Mouse (Mus musculus) small intestine, adult 2 months (tissue): Measurements from ENCODE around the gene Sept1. TPM values are rescaled to one million over a fixed set of nuclear protein-coding genes. Genes with fewer than 3 reads are reported as not detected.

Source experiments
- H3K27ac ChIP-seq: fragments of 200-500 bp; 2 replicates; pipeline ENCODE4 v1.5.1; 2012; ENCODE audit warnings: low read depth, low read length, control low read depth, inconsistent platforms; ENCODE audit not compliant: insufficient read depth
- H3K27me3 ChIP-seq: fragments of 200-500 bp; 2 replicates; pipeline ENCODE4 v1.6.1; 2012; ENCODE audit warnings: mild to moderate bottlenecking, moderate library complexity, low read length, inconsistent platforms; ENCODE audit not compliant: control insufficient read depth, insufficient read depth
- H3K36me3 ChIP-seq: fragments of 200-500 bp; 2 replicates; pipeline ENCODE4 v1.6.1; 2012; ENCODE audit warnings: mild to moderate bottlenecking, low read length, control low read depth, inconsistent platforms; ENCODE audit not compliant: control insufficient read depth, insufficient read depth
- H3K4me1 ChIP-seq: fragments of 200-500 bp; 2 replicates; pipeline ENCODE4 v1.6.1; 2012; ENCODE audit warnings: low read length, inconsistent platforms, mixed read lengths; ENCODE audit not compliant: control insufficient read depth, insufficient read depth, insufficient read length
- H3K4me3 ChIP-seq: fragments of 200-500 bp; 2 replicates; pipeline ENCODE4 v1.5.1; 2012; ENCODE audit warnings: low read depth, mild to moderate bottlenecking, control low read depth, inconsistent platforms, low read length, moderate library complexity
- CTCF ChIP-seq: fragments of 200-500 bp; IDR thresholded peaks from 2 replicates; pipeline ENCODE4 v1.5.1; 2012; ENCODE audit warnings: low read depth, mild to moderate bottlenecking, control low read depth, inconsistent platforms, low read length, moderate library complexity, mixed read lengths; ENCODE audit not compliant: insufficient replicate concordance, insufficient read length; ENCODE audit errors: extremely low read depth
- POLR2A ChIP-seq: fragments of 200-500 bp; IDR thresholded peaks from 2 replicates; pipeline ENCODE4 v1.6.1; 2012; ENCODE audit warnings: low read depth, mild to moderate bottlenecking, control low read depth, inconsistent platforms, low read length, moderate library complexity
- WGBS: fragments of 180-500 bp; shearing (Covaris S2); methylation state at CpG from one replicate; pipeline ENCODE4 v1.1.7; 2018; 5-methylcytosine and 5-hydroxymethylcytosine counted together
- polyA plus RNA-seq: library from polyadenylated mRNA; depleted of rRNA; stranded (reverse); fragments of >200 nt; gene quantifications from 2 replicates; pipeline ENCODE4 v1.2.3, GENCODE M21; 2012; rRNA removed

The Sept1 gene
- 14.3 and 34.1 TPM in 2 replicates for polyA plus RNA-seq

DNA sequence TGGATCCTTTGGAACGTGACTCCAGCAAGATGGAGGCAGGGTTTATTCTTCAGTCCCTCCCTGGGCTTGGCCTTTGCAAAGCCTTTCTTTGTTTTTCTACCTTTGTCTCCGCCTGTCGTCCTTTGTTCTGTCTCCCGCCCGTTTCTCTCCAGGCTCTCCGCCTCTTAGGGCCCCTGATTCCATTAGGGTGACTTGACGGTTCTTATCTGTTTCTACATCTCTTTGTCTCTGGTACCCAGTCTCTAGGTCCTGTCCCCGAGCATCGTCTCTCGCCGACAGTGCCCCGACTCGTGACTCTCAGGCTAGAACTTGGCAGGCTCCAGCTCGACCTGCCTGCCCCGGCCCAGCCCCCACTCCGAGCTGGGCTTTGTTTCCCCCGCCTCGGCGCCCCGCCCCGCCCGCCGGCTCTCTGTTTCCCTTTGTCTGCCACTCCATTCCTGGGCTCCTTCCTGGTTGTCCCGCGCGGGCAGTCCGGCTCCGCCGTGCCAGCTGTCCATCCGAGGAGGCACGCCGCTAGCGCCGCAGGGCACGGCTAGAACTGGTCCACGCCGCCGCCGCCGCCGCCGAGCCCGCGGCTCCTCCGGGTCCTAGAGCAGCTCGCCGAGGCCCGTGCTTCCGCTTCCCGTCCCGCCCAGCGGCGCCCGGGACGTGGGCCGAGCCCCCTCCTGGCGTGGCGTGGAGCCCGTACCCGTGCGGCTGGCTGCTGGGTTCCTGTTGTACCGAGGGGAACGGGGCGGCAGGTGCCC is at the start of gene Sept1, which contains the start of gene Zfp553:
Gene Sept1 (minus strand): TSS at position 509 of the 746 bp plus-strand sequence.
Gene Zfp553 (plus strand): TSS at position 440 of the 746 bp plus-strand sequence.
- TF ChIP-seq POLR2A = peak; percentile 54
- no peak for TF ChIP-seq CTCF
- WGBS = under 1% methylated on average over 64 of the region's 64 CpGs
- Histone ChIP-seq H3K36me3 (peaks cover 19% of the 10 kb centered on the region), H3K4me3 (peak within 1 kb of the TSS; percentile 99), H3K4me1 (peaks cover 3% of the 10 kb centered on the region; the same call in 1 of the 2 replicates), H3K27ac (peak within 1 kb of the TSS; percentile 83), H3K27me3 (no peaks in the 10 kb centered on the region)

DNA sequence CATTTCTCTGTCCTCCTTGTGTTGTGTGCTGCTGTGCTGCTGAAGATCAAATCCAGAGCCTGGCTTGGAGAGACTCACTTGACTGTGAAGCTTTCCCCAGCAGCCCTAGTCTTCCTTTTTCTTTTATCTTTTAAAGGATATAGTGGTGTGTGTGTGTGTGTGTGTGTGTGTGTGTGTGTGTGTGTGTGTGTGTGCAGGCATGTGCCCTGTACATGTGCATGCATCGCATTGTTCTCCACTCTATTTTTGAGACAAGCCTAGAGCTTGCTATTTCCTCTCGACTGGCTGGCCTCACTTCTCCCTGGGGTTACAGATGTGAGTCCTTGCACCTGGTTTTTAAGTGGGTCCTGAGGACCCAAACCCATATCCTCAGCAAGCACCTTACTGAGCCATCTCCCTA is 49.3 kb upstream of the Sept1 start:
- Histone ChIP-seq H3K27me3 (no peaks in the 10 kb centered on the region), H3K27ac (no peak overlapping the region), H3K4me1 (peaks cover 19% of the 10 kb centered on the region), H3K36me3 (no peaks in the 10 kb centered on the region), H3K4me3 (no peak overlapping the region)
- WGBS = 65% methylated on average over 2 of the region's 2 CpGs
- TF ChIP-seq CTCF (no peak), POLR2A (no peak)

DNA sequence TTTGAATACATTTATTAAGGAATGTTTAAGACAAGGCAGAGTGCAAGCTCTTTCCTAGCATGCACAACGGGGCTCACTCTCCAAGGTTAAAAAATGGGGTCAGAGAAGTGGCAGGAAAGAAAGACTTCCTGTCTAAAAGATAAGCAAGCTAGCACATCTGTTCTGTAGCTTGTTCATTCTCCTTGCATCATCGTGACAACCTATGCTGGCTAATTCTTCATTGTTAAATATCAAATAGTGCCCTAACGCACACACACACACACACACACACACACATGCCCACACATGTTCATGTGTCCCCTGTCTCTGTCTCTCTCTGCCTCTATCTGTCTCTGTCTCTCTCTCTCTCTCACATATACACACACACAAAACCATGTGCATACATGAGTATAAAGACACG is 48.2 kb upstream of the Sept1 start:
- Histone ChIP-seq H3K36me3 (no peaks in the 10 kb centered on the region), H3K27ac (no peak overlapping the region), H3K27me3 (no peaks in the 10 kb centered on the region), H3K4me1 (peaks cover 23% of the 10 kb centered on the region), H3K4me3 (no peak overlapping the region)
- WGBS = 63% methylated on average over 4 of the region's 4 CpGs
- TF ChIP-seq CTCF (no peak), POLR2A (no peak)

DNA sequence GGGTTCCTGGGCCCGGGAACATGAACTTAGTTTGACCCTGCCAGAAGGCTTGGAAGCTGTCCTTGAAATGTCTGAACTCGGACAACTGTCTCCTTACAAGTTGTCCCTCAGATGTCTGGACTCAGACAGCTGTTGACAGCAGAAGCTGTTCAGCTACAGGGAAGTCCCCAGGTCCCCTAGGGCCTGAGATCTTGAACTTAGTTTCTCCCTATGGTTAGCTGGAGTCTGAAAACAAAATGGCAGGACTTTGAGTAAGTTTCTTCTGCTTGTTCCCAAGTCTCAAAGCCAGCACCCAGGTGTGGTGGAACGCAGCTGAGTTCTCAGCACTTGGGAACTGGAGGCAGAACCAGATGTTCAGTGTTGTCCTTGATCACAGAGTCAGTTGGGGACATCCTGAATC is 47.2 kb upstream of the Sept1 start:
- no peak overlapping the region for H3K4me3 ChIP-seq
- peaks cover 23% of the 10 kb centered on the region for H3K4me1 ChIP-seq
- H3K27ac ChIP-seq = no peak overlapping the region
- TF ChIP-seq CTCF (no peak), POLR2A (no peak)
- no peaks in the 10 kb centered on the region for H3K36me3 ChIP-seq
- 68% methylated on average over 3 of the region's 3 CpGs for WGBS
- no peaks in the 10 kb centered on the region for H3K27me3 ChIP-seq

DNA sequence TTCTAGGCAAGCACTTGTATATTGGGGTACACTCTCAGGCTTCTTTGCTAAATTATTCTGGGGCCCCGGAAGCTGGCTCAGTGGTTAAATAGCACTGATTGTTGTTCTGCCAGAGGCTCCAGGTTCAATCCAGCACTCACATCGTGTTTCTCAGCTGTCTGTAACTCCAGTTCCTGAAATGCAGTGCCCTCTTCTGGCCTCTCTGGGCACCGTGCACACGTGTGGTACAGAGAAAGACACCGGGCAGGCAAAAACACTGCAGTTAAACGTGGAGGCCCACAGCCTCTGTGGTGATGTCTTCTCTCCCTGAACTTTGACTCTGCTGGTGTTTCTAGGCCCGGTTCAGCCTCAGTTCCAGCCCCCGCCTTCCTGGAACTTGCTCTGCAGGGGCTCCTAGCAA is 45.4 kb upstream of the Sept1 start:
- 5% methylated on average over 8 of the region's 8 CpGs for WGBS

DNA sequence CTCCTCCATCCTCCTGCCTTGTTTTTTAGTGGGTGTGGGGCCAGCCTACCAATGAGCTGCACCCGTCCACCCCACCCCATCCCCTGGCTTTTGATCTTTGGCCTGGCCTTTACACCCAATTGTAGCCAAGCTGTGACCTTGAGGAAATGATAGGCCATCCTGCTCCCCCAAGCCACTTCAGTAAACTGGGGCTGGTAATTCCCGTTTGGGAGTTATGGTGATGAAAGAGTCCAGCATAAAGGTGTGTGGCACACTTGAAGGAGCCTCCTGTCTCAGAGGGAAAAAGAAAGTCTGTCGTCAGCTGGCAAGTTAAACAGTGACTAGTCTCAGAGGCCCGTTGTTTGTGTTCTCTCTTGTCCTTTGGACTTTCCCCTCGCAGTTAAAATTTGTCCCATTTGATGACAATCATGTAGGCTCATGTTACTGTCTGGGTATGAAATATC is 43.6 kb upstream of the Sept1 start:
- WGBS = 31% methylated on average over 5 of the region's 5 CpGs
- Histone ChIP-seq H3K4me3 (no peak overlapping the region), H3K4me1 (peaks cover 23% of the 10 kb centered on the region), H3K36me3 (0 out of 2 replicates have a peak, but pooled peaks cover 3% of the 10 kb centered on the region), H3K27me3 (no peaks in the 10 kb centered on the region), H3K27ac (peak overlapping the region; percentile 91)
- TF ChIP-seq CTCF (no peak), POLR2A (no peak)

More for the DNA sequence above, 45.4 kb upstream of the Sept1 start:
- H3K4me1 ChIP-seq = peaks cover 23% of the 10 kb centered on the region
- no peaks in the 10 kb centered on the region for H3K36me3 ChIP-seq
- peak overlapping the region; percentile 91; the same call in 1 of the 2 replicates for H3K27ac ChIP-seq
- no peaks in the 10 kb centered on the region for H3K27me3 ChIP-seq
- TF ChIP-seq CTCF = peak; percentile 71; the same call in 1 of the 2 replicates
- TF ChIP-seq POLR2A = no peak
- no peak overlapping the region for H3K4me3 ChIP-seq
